Mouse (Mus musculus) brain, embryonic 14.5 days (tissue): Measurements from ENCODE around the gene Pde11a. TPM values are rescaled to one million over a fixed set of nuclear protein-coding genes. Genes with fewer than 3 reads are reported as not detected.

Experiments
- DNase-seq: peaks from one replicate; pipeline ENCODE4 v3.0.0-alpha.2; 2011; ENCODE audit warnings: low read depth
- CTCF ChIP-seq: fragments of 200-500 bp; IDR thresholded peaks from 2 replicates; pipeline ENCODE4 v1.5.1; 2012; ENCODE audit warnings: inconsistent platforms, mild to moderate bottlenecking, moderate library complexity, borderline replicate concordance; ENCODE audit not compliant: insufficient read depth, insufficient read length; ENCODE audit errors: extremely low read depth
- POLR2A ChIP-seq: fragments of 200-500 bp; IDR thresholded peaks from 2 replicates; pipeline ENCODE4 v1.6.1; 2012; ENCODE audit warnings: mild to moderate bottlenecking, inconsistent platforms, borderline replicate concordance; ENCODE audit not compliant: poor library complexity, insufficient read depth, insufficient read length, severe bottlenecking; ENCODE audit errors: extremely low read depth
- polyA plus RNA-seq: library from polyadenylated mRNA; depleted of rRNA; stranded (reverse); fragments of >200 nt; gene quantifications from 2 replicates; pipeline ENCODE4 v1.2.3, GENCODE M21; 2012

Pde11a gene
- polyA plus RNA-seq, 1 experiment: 0.53 TPM

GRCm38 (mm10) chr2:76059595-76059994, 279.0 kb downstream of the Pde11a start:
- TF ChIP-seq POLR2A: no peak
- TF ChIP-seq CTCF: no peak
- no peak for DNase-seq

- DNase-seq: no peak
- TF ChIP-seq CTCF (no peak), POLR2A (no peak)
These were observed 279.7 kb downstream of the Pde11a start for GRCm38 (mm10) chr2:76058661-76059467.

GRCm38 (mm10) chr2:76057555-76057954, 281.0 kb downstream of the Pde11a start:
- TF ChIP-seq POLR2A (no peak), CTCF (no peak)
- DNase-seq: no peak

GRCm38 (mm10) chr2:76053748-76054331, 284.7 kb downstream of the Pde11a start:
- DNase-seq: no peak
- TF ChIP-seq POLR2A: no peak
- no peak for TF ChIP-seq CTCF

GRCm38 (mm10) chr2:76052897-76053505, 285.6 kb downstream of the Pde11a start:
- no peak for DNase-seq
- TF ChIP-seq CTCF (no peak), POLR2A (no peak)

GRCm38 (mm10) chr2:76051385-76051784, 287.2 kb downstream of the Pde11a start:
- TF ChIP-seq CTCF: no peak
- TF ChIP-seq POLR2A: no peak
- no peak for DNase-seq

GRCm38 (mm10) chr2:76050911-76051310, 287.7 kb downstream of the Pde11a start:
- DNase-seq: no peak
- TF ChIP-seq POLR2A: no peak
- no peak for TF ChIP-seq CTCF

- no peak for DNase-seq
- TF ChIP-seq CTCF: no peak
- no peak for TF ChIP-seq POLR2A
These were observed 288.5 kb downstream of the Pde11a start for GRCm38 (mm10) chr2:76050092-76050491.

- no peak for DNase-seq
- no peak for TF ChIP-seq CTCF
- no peak for TF ChIP-seq POLR2A
These were observed 289.0 kb downstream of the Pde11a start for GRCm38 (mm10) chr2:76049529-76049928.

- TF ChIP-seq CTCF: no peak
- no peak for TF ChIP-seq POLR2A
- DNase-seq: peak; percentile 83
These were observed 290.8 kb downstream of the Pde11a start for GRCm38 (mm10) chr2:76047740-76048139.

GRCm38 (mm10) chr2:76042210-76042609, 296.4 kb downstream of the Pde11a start:
- TF ChIP-seq CTCF (no peak), POLR2A (no peak)
- no peak for DNase-seq
